Mouse (Mus musculus): Measurements from ENCODE around the gene Vegfd.

The Vegfd gene

DNA sequence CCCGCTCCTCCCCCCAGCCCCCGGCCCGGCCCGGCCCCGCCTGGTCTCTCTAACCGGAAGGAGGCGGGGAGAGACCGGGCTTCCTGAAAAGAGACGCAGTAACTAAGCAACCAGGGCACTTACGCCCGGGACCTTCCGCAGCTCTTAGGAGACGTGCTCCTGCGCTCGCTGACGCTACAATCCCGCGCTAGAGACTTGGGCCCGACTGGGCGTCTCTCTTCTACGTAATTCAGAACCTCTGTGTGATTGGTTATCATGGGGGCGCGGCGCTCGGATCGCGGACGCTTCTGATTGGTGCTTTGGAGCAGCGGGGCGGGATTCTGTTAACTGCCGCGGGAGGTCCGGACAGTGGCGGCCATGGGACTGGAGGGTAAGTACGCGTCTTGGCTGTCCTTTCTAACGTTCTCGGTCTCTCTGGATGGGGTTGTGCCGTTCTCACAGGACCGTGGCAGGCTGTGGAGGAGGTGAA, 46.3 kb downstream of the Vegfd start, which contains the start of gene Piga:
Gene Piga, plus strand, starts transcription at position 317 of the 469 bp plus-strand sequence.
- in situ Hi-C loops (cut with MboI, MseI), result no loop called here

- in situ Hi-C loops (cut with MboI, MseI), result loop anchor here (10.0 kb wide), 1 partner anchor 485 kb away; no protein-coding TSS in a partner anchor
Measured at GRCm38 (mm10) chrX:164419955-164420354, 46.8 kb downstream of the Vegfd start.

DNA sequence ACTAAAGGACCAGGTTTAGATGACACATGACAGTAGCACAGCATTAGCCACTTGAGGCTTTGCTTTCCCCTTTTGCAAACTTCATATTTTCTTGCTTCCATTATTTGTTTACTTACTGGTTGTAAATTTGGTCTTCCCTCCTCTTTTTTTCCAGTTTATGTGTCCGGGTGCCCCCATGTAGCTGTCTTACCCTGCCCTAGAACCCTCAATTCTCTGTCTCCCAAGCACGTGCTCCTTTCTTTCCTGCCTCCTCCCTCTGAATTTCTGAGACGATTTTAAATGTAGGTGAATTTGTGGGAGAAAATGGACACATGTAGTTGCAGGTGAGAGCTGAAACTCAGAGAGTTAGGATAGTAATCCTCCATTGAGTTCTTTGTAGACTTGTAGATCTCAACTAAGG, 47.3 kb downstream of the Vegfd start:
- in situ Hi-C loops (cut with MboI, MseI), result loop anchor here (10.0 kb wide), 1 partner anchor 486 kb away; no protein-coding TSS in a partner anchor

DNA sequence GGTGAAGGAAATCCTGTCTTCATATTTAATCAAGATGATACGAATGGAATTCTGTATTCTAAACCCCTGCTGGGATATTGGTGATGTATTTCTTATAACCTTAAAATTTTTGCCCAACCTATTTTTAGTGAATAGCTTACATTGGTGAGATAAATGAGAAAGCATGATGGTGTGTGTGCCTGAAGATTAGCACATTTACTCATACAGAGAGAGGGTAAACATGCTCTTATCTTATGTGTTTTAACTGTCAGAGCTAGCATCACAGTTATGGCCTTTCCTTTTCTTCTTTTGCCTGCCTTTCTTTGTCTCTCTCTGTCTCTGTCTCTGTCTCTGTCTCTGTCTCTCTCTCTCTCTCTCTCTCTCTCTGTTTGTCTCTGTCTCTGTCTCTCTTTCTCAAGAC, 51.6 kb downstream of the Vegfd start:
- in situ Hi-C loops (cut with MboI, MseI), result loop anchor here (10.0 kb wide), 1 partner anchor 490 kb away; no protein-coding TSS in a partner anchor

- in situ Hi-C loops (cut with MboI, MseI), result loop anchor here (10.0 kb wide), 1 partner anchor 492 kb away; no protein-coding TSS in a partner anchor
Measured at GRCm38 (mm10) chrX:164427295-164427694, 54.1 kb downstream of the Vegfd start.

- in situ Hi-C loops (cut with MboI, MseI), result loop anchor here (10.0 kb wide), 1 partner anchor 493 kb away; no protein-coding TSS in a partner anchor
Measured at GRCm38 (mm10) chrX:164428224-164428623, 55.0 kb downstream of the Vegfd start.

- in situ Hi-C loops (cut with MboI, MseI), result loop anchor here (10.0 kb wide), 1 partner anchor 554 kb away; the partner anchor contains the start of genes Fancb and Mospd2
Measured at GRCm38 (mm10) chrX:164430621-164431020, 57.4 kb downstream of the Vegfd start.

DNA sequence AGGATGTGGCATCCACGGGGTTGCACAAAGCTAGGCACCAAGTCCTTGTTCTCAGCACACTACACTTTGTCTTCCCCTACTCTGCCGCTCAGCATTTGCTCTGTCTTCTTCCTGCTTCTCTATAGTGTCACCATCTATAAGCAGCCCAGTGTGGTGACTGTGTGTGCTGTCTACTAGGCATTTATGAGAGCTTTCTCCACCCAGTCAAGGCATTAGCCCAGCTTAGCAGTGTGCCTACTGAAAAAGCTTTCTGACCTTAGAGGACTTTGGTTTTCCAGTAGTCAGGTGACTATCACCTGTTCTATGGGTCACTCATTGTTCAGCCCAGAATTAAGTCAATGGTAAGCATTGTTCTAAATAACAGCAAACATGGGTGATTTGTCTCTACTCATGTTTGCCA, 58.0 kb downstream of the Vegfd start:
- in situ Hi-C loops (cut with MboI, MseI), result loop anchor here (10.0 kb wide), 1 partner anchor 554 kb away; the partner anchor contains the start of genes Fancb and Mospd2

DNA sequence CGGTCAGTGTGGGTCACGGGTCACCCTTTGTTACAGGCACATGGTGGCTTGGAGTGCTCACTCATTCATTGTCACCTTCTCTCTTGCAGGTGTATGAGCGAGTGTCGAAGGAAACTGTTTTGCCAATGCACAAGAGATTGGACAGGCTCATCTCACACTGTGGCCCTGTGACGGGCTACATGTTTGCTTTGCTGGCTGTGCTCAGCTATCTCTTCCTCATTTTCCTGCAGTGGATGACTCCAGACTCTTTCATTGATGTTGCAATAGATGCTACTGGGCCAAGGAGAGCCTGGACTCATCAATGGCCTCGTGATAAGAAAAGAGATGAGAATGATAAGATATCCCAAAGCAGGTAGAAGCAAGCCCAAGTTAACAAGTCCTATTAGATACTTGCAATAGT, 58.4 kb downstream of the Vegfd start:
- in situ Hi-C loops (cut with MboI, MseI), result loop anchor here (10.0 kb wide), 1 partner anchor 553 kb away; the partner anchor contains the start of genes Fancb and Mospd2

DNA sequence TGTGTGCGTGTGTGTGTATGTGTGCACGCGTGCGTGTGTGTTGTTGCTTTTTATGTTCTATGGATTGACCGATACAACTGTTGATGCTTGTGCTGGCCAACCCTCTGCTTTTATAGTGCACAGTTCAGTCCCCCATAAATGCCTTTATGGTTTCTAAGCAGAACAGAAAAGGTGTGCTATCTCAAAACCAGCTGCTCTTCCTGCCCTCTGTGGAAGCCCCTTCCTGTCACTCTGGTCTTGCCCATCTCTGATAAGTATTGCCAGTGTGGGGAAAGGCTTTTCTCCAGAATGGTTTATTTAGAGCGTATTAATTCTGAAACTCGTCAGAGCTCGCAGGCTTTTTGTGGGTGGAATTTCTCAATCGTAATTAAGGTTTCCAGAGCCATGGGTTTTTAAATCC, 59.5 kb downstream of the Vegfd start:
- in situ Hi-C loops (cut with MboI, MseI), result loop anchor here (10.0 kb wide), 1 partner anchor 552 kb away; the partner anchor contains the start of genes Fancb and Mospd2

- in situ Hi-C loops (cut with MboI, MseI), result loop anchor here (10.0 kb wide), 1 partner anchor 548 kb away; the partner anchor contains the start of genes Fancb and Mospd2
Measured at GRCm38 (mm10) chrX:164436709-164437108, 63.5 kb downstream of the Vegfd start, which contains the start of gene Asb11. Asb11 (plus strand) TSS chrX:164436994.

- in situ Hi-C loops (cut with MboI, MseI), result loop anchor here (10.0 kb wide), 1 partner anchor 545 kb away; the partner anchor contains the start of genes Fancb and Mospd2
Measured at GRCm38 (mm10) chrX:164439462-164439861, 66.3 kb downstream of the Vegfd start.

DNA sequence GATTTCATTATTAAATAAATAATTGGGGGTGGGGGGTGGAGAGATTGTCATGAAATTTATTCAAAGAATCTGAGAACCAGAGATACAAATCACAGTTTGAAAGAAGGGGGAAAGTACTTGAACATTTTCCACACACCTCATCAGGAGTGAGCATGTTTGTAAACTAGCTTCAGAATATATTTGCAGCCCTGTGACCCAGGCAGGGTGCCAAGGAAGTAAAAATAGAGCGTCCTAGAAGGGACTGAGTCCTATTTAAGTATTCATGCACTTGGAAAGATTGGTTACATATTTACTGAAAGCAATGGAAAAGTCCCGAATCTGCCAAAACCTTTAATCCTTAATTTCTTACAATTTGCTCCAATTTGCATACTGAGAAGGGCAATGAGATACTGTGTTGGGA, 67.0 kb downstream of the Vegfd start:
- in situ Hi-C loops (cut with MboI, MseI), result loop anchor here (10.0 kb wide), 1 partner anchor 255 kb away; no protein-coding TSS in a partner anchor

GRCm38 (mm10) chrX:164440703-164441102, 67.5 kb downstream of the Vegfd start:
- in situ Hi-C loops (cut with MboI, MseI), result loop anchor here (10.0 kb wide), 1 partner anchor 256 kb away; no protein-coding TSS in a partner anchor

DNA sequence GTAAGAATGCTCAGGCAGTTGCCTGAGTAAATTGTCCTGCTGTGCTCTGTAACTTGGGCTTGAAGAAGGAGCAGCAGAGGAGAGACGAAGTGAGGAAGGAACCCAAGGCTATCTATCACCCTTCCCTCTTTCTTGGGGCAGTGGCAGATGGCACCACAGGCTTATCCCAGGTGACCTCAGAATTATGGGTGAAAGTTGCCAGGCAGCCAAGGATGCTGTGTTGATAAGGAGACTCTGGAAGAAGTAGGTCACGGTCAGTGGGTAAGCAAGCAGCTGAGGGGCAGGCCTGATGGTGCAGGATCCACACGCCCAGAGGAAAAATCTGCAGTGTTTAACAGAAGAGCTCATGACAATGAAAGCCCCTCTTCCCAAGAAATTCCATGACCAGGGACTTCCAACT, 68.1 kb downstream of the Vegfd start:
- in situ Hi-C loops (cut with MboI, MseI), result loop anchor here (10.0 kb wide), 1 partner anchor 257 kb away; no protein-coding TSS in a partner anchor

DNA sequence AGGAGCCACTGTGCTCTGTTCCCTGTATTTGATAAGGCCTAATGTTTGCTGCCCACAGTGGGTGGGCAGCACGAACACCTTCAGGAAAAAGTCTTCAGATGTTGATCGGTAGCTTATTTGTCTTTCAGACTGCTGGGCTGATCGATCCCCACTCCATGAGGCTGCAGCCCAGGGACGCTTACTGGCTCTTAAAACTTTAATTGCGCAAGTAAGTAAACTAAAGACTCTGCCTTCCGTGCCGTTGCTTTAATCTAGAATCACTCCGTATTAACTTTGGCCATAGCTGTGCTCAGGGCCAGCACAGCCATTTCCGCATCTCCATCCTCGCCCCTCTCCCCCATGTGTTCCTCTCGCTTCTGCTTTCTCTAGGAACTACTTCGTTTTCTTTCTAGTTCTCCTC, 72.4 kb downstream of the Vegfd start:
- in situ Hi-C loops (cut with MboI, MseI), result loop anchor here (10.0 kb wide), 1 partner anchor 261 kb away; no protein-coding TSS in a partner anchor

- in situ Hi-C loops (cut with MboI, MseI), result loop anchor here (10.0 kb wide), 1 partner anchor 261 kb away; no protein-coding TSS in a partner anchor
Measured at GRCm38 (mm10) chrX:164446106-164446551, 73.0 kb downstream of the Vegfd start.

DNA sequence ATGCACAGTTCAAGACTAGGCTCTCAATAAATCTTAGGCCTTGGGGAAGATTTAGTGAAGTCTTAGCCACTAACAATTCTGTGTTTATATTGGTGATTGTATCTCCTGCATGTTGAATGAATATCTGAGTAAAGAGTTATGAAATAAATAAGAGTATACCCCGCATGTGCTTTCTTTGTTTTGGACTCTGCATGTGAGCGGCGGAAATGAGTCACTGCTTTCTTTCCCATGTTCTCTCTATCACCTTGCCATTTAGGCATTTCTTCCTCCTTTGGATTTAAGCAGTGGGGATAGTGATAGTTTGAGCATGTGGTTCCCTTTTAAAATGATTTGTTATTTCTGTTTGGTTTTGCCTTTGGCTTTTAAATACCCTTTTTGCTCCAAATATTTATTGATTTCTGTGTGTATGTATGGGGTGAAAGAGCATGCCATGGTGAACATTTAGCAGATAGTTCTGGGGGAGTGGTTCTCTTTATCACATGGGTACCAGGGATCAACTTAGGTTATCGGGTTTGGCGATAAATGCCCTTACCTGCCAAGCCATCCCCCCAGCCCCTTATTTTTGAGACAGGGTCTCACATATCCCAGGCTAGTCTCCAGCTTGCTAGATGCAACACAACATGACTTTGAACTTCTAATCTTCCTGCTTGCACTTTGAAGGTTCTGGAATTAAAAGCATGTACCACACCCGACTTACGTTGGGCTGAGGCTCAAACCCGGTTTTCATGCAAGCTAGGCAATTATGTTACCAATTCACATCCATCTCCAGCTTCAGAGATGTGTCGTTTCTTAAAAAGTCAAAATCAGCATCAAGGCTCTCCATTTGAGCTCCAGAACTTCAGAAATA, 73.9 kb downstream of the Vegfd start:
- in situ Hi-C loops (cut with MboI, MseI), result loop anchor here (10.0 kb wide), 1 partner anchor 262 kb away; no protein-coding TSS in a partner anchor

DNA sequence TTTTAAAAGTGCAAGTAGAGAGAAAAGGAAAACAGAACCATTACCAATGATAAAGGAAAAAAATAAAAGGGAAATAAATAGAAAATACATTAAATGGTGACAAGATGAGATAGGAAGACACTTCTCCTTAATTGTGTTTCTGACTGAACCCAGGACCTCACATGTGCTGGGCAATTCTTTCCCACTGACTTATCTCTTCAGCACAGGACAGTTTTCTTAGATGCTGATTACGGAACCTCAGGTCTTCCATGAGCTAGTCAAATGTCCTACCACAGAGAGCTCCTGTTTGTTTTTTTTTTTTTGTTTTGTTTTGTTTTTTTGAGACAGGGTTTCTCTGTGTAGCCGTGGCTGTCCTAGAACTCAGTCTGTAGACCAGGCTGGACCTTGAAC, 74.5 kb downstream of the Vegfd start:
- in situ Hi-C loops (cut with MboI, MseI), result loop anchor here (10.0 kb wide), 1 partner anchor 263 kb away; no protein-coding TSS in a partner anchor

GRCm38 (mm10) chrX:164449201-164449600, 76.0 kb downstream of the Vegfd start:
- in situ Hi-C loops (cut with MboI, MseI), result loop anchor here (10.0 kb wide), 1 partner anchor 264 kb away; no protein-coding TSS in a partner anchor
